Mouse (Mus musculus): Measurements from ENCODE around the gene Impdh1.
"Not testable (repeated sequence)": the region's sequence is repeated elsewhere in the genome, so short reads cannot be mapped to it uniquely, and the experiment has no call there.

Gene Impdh1

GRCm38 (mm10) chr6:29215881-29216501, at the start of gene Impdh1:
TSS of gene Impdh1 (minus strand) at chr6:29216364.
- DNase-seq (ENCODE audit: extremely low read depth, low read depth): peak; percentile 79

- no peak for DNase-seq (ENCODE audit: extremely low read depth, low read depth)
These were observed 48.3 kb upstream of the Impdh1 start for GRCm38 (mm10) chr6:29264456-29264781.

- no peak for DNase-seq (ENCODE audit: extremely low read depth, low read depth)
These were observed 47.7 kb upstream of the Impdh1 start for GRCm38 (mm10) chr6:29263650-29264455.

GRCm38 (mm10) chr6:29261831-29262230, 45.7 kb upstream of the Impdh1 start:
- DNase-seq (ENCODE audit: extremely low read depth, low read depth): no peak

GRCm38 (mm10) chr6:29259418-29259817, 43.3 kb upstream of the Impdh1 start:
- no peak for DNase-seq (ENCODE audit: extremely low read depth, low read depth)

GRCm38 (mm10) chr6:29247072-29247471, 30.9 kb upstream of the Impdh1 start:
- no peak for DNase-seq (ENCODE audit: extremely low read depth, low read depth)

GRCm38 (mm10) chr6:29246585-29246984, 30.4 kb upstream of the Impdh1 start:
- no peak for DNase-seq (ENCODE audit: extremely low read depth, low read depth)

GRCm38 (mm10) chr6:29246183-29246582, 30.0 kb upstream of the Impdh1 start:
- DNase-seq (ENCODE audit: extremely low read depth, low read depth): no peak

GRCm38 (mm10) chr6:29245272-29246120, 29.3 kb upstream of the Impdh1 start:
- DNase-seq (ENCODE audit: extremely low read depth, low read depth): peak; percentile 43

- peak; percentile 26 for DNase-seq (ENCODE audit: extremely low read depth, low read depth)
These were observed 26.1 kb upstream of the Impdh1 start for GRCm38 (mm10) chr6:29242265-29242664.

GRCm38 (mm10) chr6:29241697-29242096, 25.5 kb upstream of the Impdh1 start:
- peak; percentile 19 for DNase-seq (ENCODE audit: extremely low read depth, low read depth)

GRCm38 (mm10) chr6:29240806-29241205, 24.6 kb upstream of the Impdh1 start:
- DNase-seq (ENCODE audit: extremely low read depth, low read depth): peak; percentile 52

- no peak for DNase-seq (ENCODE audit: extremely low read depth, low read depth)
These were observed 18.1 kb upstream of the Impdh1 start for GRCm38 (mm10) chr6:29234272-29234671.

- no peak for DNase-seq (ENCODE audit: extremely low read depth, low read depth)
These were observed 17.5 kb upstream of the Impdh1 start for GRCm38 (mm10) chr6:29233710-29234109.

- no peak for DNase-seq (ENCODE audit: extremely low read depth, low read depth)
These were observed 16.2 kb upstream of the Impdh1 start for GRCm38 (mm10) chr6:29232321-29232720.

- no peak for DNase-seq (ENCODE audit: extremely low read depth, low read depth)
These were observed 15.6 kb upstream of the Impdh1 start for GRCm38 (mm10) chr6:29231799-29232198.

- no peak for DNase-seq (ENCODE audit: extremely low read depth, low read depth)
These were observed 14.2 kb upstream of the Impdh1 start for GRCm38 (mm10) chr6:29230386-29230785.

GRCm38 (mm10) chr6:29229265-29229913, 13.2 kb upstream of the Impdh1 start:
- no peak for DNase-seq (ENCODE audit: extremely low read depth, low read depth)

- not testable (repeated sequence) for DNase-seq (ENCODE audit: extremely low read depth, low read depth)
These were observed 1.6 kb upstream of the Impdh1 start for GRCm38 (mm10) chr6:29217717-29218116.

- DNase-seq (ENCODE audit: extremely low read depth, low read depth): no peak
These were observed 983 bp downstream of the Impdh1 start for GRCm38 (mm10) chr6:29215181-29215580.

GRCm38 (mm10) chr6:29214776-29215175, 1.4 kb downstream of the Impdh1 start:
- DNase-seq (ENCODE audit: extremely low read depth, low read depth): no peak

Data from MEL-GATA-1-ER (cell line).